Mouse (Mus musculus): ENCODE results near the gene Prrt4. TPM values are rescaled to one million over a fixed set of nuclear protein-coding genes. Genes with fewer than 3 reads are reported as not detected.
A peak's percentile ranks its signal among the peaks of the same experiment; 100 is the strongest.

The Prrt4 gene
- polyA plus RNA-seq, 1 experiment, result 0.52 TPM

DNA sequence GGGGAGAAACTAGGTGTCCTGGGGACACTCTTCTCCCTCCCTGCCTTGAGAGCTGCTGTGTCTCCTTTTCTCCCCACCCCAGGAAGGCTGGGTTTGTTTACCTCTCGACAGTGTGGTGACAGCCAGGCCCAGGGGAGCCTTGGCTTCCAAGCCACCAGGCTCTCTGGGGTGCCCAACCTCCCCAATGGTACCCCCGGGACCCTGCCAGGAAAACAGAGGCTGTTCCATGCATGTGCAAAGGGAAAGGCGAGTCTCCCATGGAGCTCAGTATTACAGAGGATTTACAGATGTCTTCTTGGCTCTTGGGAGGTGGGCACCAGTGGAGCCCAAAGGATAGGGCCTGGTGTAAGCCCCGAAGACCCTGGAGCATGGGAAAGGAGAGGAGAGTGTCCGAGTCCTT, 34.1 kb upstream of the Prrt4 start:
- Histone ChIP-seq H3K9ac (ENCODE audit: low read depth, poor library complexity, severe bottlenecking) (no peak overlapping the region), H3K9me3 (replicated peaks; ENCODE audit: control insufficient read depth, insufficient read depth, low read length, poor library complexity, severe bottlenecking) (no peaks in the 10 kb centered on the region), H3K27me3 (ENCODE audit: control insufficient read depth, insufficient read depth, low read length, poor library complexity, severe bottlenecking) (0 out of 2 replicates have a peak, but pooled peaks cover 3% of the 10 kb centered on the region), H3K36me3 (ENCODE audit: control insufficient read depth, insufficient read depth, low read length, poor library complexity, severe bottlenecking) (no peaks in the 10 kb centered on the region), H3K4me1 (ENCODE audit: control insufficient read depth, insufficient read depth, low read length) (no peaks in the 10 kb centered on the region), H3K27ac (ENCODE audit: insufficient read depth, low read length) (no peak overlapping the region), H3K4me3 (ENCODE audit: low read depth, low read length) (no peak overlapping the region)
- TF ChIP-seq CTCF (IDR thresholded peaks at IDR 0.05; ENCODE audit: low read depth, low read length) (no peak), POLR2A (IDR thresholded peaks at IDR 0.05; ENCODE audit: insufficient read depth, low read length) (no peak), EP300 (IDR thresholded peaks at IDR 0.05; ENCODE audit: insufficient read depth, low read depth, low read length) (no peak)

DNA sequence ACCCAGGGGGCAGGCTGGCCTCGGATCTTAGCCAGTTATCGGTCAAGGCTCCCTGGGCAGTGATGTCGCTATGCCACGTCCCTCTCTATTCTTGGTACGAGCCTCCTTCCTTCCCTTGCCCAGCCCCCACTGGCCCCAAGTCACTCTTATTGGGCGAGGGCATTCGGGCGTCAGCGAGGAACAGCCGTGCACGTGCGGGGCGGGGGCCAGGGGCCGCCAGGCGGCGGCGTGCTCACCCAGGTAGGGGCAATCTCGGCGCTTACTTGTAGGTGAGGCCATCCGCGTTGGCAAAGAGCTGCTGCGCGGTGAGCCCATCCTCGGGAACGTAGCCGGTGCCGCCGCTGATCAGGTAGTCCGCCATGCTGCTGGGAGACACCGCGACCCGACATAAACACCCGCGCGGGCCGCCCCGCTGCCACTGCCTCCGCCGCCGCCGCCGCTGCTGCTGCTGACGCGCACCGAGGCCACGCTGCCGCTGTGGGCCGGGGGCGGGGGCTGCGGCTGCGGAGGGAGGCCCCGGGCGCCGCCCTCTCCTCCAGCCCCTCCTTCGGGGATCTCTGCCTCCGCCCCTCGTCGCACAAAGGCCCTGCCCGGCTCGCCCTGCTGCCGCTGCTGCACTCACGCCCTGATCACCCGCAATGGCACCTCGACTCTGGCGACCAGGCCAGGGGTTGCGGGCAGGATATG, 32.6 kb upstream of the Prrt4 start:
- no peaks in the 10 kb centered on the region for H3K9me3 ChIP-seq (replicated peaks; ENCODE audit: control insufficient read depth, insufficient read depth, low read length, poor library complexity, severe bottlenecking)
- no peaks in the 10 kb centered on the region; the same call in 1 of the 2 replicates for H3K36me3 ChIP-seq (ENCODE audit: control insufficient read depth, insufficient read depth, low read length, poor library complexity, severe bottlenecking)
- H3K27ac ChIP-seq (ENCODE audit: insufficient read depth, low read length), result no peak overlapping the region
- H3K4me3 ChIP-seq (ENCODE audit: low read depth, low read length), result peak overlapping the region; percentile 89
- no peaks in the 10 kb centered on the region for H3K4me1 ChIP-seq (ENCODE audit: control insufficient read depth, insufficient read depth, low read length)
- H3K27me3 ChIP-seq (ENCODE audit: control insufficient read depth, insufficient read depth, low read length, poor library complexity, severe bottlenecking), result 0 out of 2 replicates have a peak, but pooled peaks cover 3% of the 10 kb centered on the region
- TF ChIP-seq POLR2A (IDR thresholded peaks at IDR 0.05; ENCODE audit: insufficient read depth, low read length) (peak; percentile 23), EP300 (IDR thresholded peaks at IDR 0.05; ENCODE audit: insufficient read depth, low read depth, low read length) (no peak), CTCF (IDR thresholded peaks at IDR 0.05; ENCODE audit: low read depth, low read length) (no peak)
- peak overlapping the region; percentile 66 for H3K9ac ChIP-seq (ENCODE audit: low read depth, poor library complexity, severe bottlenecking)

DNA sequence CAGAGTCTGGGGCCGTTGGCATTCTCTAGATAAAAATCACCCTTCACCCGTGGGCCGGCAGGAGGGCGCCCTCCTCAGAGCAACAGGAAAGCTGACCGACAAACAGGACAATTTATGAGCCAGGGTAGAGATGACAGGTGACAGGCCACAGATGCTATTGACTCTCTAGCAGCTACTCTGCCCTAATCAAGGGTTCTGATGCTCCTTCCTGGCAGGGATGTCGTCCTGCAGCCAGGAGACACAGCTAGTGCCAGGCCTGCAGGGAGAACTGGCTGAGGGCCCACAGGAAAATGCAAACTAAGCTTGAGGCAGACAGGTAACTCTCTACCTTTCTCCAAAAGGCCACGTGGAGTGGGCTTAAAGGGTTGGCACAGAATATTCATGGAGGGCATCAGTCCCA, 31.8 kb upstream of the Prrt4 start:
- TF ChIP-seq CTCF (IDR thresholded peaks at IDR 0.05; ENCODE audit: low read depth, low read length) (no peak), EP300 (IDR thresholded peaks at IDR 0.05; ENCODE audit: insufficient read depth, low read depth, low read length) (no peak), POLR2A (IDR thresholded peaks at IDR 0.05; ENCODE audit: insufficient read depth, low read length) (no peak)
- Histone ChIP-seq H3K27me3 (ENCODE audit: control insufficient read depth, insufficient read depth, low read length, poor library complexity, severe bottlenecking) (0 out of 2 replicates have a peak, but pooled peaks cover 3% of the 10 kb centered on the region), H3K27ac (ENCODE audit: insufficient read depth, low read length) (no peak overlapping the region), H3K4me1 (ENCODE audit: control insufficient read depth, insufficient read depth, low read length) (no peaks in the 10 kb centered on the region), H3K9ac (ENCODE audit: low read depth, poor library complexity, severe bottlenecking) (peak overlapping the region; percentile 66), H3K9me3 (replicated peaks; ENCODE audit: control insufficient read depth, insufficient read depth, low read length, poor library complexity, severe bottlenecking) (no peaks in the 10 kb centered on the region), H3K36me3 (ENCODE audit: control insufficient read depth, insufficient read depth, low read length, poor library complexity, severe bottlenecking) (no peaks in the 10 kb centered on the region; the same call in 1 of the 2 replicates), H3K4me3 (ENCODE audit: low read depth, low read length) (peak overlapping the region; percentile 89)

DNA sequence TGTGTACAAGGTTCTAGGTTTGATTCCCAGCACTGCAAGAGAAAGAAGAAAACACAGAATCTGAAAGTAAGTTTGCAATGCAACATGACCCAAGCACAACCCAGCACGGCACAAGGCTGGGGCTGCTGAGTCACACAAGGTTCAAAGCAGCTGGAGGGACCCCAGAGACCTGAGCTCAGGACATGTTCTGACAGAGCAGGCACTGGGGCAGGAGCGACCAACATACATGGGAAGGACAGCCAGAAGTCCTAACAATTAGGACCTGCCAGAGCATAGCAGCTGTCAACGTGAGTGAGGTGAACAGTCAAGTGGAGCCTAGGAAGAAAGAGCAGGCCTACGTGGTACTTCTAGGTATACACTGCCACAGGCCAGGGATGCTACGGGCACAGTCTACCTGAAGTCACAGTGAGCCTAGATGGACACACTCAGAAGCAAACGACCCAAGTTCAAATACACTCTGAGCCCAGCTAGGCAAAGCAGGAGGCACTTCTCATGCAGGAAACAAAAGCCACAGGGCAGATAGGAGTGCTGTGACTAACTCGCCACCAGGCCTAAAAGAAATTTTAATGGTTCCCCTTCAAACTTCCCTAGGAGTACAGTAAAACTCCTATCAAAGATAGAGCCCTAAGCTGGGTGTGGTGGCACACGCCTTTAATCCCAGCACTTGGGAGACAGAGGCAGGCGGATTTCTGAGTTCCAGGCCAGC, 31.0 kb upstream of the Prrt4 start:
- H3K36me3 ChIP-seq (ENCODE audit: control insufficient read depth, insufficient read depth, low read length, poor library complexity, severe bottlenecking), result no peaks in the 10 kb centered on the region; the same call in 1 of the 2 replicates
- H3K27ac ChIP-seq (ENCODE audit: insufficient read depth, low read length), result no peak overlapping the region
- H3K9me3 ChIP-seq (replicated peaks; ENCODE audit: control insufficient read depth, insufficient read depth, low read length, poor library complexity, severe bottlenecking), result no peaks in the 10 kb centered on the region
- 0 out of 2 replicates have a peak, but pooled peaks cover 3% of the 10 kb centered on the region for H3K27me3 ChIP-seq (ENCODE audit: control insufficient read depth, insufficient read depth, low read length, poor library complexity, severe bottlenecking)
- H3K4me1 ChIP-seq (ENCODE audit: control insufficient read depth, insufficient read depth, low read length), result no peaks in the 10 kb centered on the region
- H3K4me3 ChIP-seq (ENCODE audit: low read depth, low read length), result no peak overlapping the region
- TF ChIP-seq CTCF (IDR thresholded peaks at IDR 0.05; ENCODE audit: low read depth, low read length), result no peak
- no peak overlapping the region for H3K9ac ChIP-seq (ENCODE audit: low read depth, poor library complexity, severe bottlenecking)

DNA sequence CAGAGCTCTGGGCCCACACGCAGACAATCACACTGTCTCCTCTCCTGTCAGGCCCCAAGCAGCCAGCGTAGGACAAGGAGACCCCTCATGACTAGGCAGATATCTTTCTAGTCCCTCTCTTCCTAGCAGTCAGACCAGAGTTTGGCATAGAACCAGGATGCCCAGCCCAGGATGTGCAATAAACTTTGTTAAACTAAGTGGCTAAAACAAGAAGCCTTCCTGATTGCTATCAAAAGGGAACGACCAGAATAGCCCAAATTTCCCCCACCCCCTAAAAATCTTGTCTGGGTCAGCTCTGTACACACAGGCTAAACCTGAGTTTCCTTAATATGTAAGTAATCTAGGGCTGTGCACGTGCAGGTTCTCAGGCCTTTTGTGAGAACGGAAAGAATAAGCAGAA, 28.8 kb upstream of the Prrt4 start:
- Histone ChIP-seq H3K9ac (ENCODE audit: low read depth, poor library complexity, severe bottlenecking) (no peak overlapping the region), H3K27me3 (ENCODE audit: control insufficient read depth, insufficient read depth, low read length, poor library complexity, severe bottlenecking) (no peaks in the 10 kb centered on the region), H3K27ac (ENCODE audit: insufficient read depth, low read length) (no peak overlapping the region), H3K9me3 (replicated peaks; ENCODE audit: control insufficient read depth, insufficient read depth, low read length, poor library complexity, severe bottlenecking) (no peaks in the 10 kb centered on the region), H3K36me3 (ENCODE audit: control insufficient read depth, insufficient read depth, low read length, poor library complexity, severe bottlenecking) (peaks cover 3% of the 10 kb centered on the region), H3K4me1 (ENCODE audit: control insufficient read depth, insufficient read depth, low read length) (peaks cover 1% of the 10 kb centered on the region), H3K4me3 (ENCODE audit: low read depth, low read length) (no peak overlapping the region)
- TF ChIP-seq POLR2A (IDR thresholded peaks at IDR 0.05; ENCODE audit: insufficient read depth, low read length) (no peak), EP300 (IDR thresholded peaks at IDR 0.05; ENCODE audit: insufficient read depth, low read depth, low read length) (no peak), CTCF (IDR thresholded peaks at IDR 0.05; ENCODE audit: low read depth, low read length) (no peak)

DNA sequence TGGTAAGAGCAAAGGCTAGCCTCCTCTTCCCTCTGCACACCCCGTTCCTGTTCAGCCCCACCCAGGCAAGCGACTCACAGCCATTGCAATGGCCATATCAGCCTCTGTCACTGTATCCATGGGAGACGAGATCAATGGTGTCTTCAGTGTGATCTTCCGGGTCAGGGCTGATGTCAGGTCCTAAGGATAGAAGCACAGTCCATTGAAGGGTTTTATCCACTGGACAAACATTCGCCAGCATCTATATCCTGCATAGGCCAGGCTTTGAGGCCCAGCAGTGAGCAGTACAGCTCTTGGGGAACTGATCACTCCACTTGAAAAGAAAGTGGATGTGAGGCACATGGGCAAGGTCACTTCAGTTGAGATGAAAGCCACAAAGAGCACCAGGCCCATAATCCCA, 27.6 kb upstream of the Prrt4 start:
- Histone ChIP-seq H3K9me3 (replicated peaks; ENCODE audit: control insufficient read depth, insufficient read depth, low read length, poor library complexity, severe bottlenecking) (no peaks in the 10 kb centered on the region), H3K4me1 (ENCODE audit: control insufficient read depth, insufficient read depth, low read length) (peaks cover 1% of the 10 kb centered on the region), H3K27ac (ENCODE audit: insufficient read depth, low read length) (no peak overlapping the region), H3K9ac (ENCODE audit: low read depth, poor library complexity, severe bottlenecking) (no peak overlapping the region), H3K36me3 (ENCODE audit: control insufficient read depth, insufficient read depth, low read length, poor library complexity, severe bottlenecking) (peaks cover 6% of the 10 kb centered on the region), H3K4me3 (ENCODE audit: low read depth, low read length) (no peak overlapping the region), H3K27me3 (ENCODE audit: control insufficient read depth, insufficient read depth, low read length, poor library complexity, severe bottlenecking) (no peaks in the 10 kb centered on the region)
- no peak for TF ChIP-seq CTCF (IDR thresholded peaks at IDR 0.05; ENCODE audit: low read depth, low read length)
- TF ChIP-seq EP300 (IDR thresholded peaks at IDR 0.05; ENCODE audit: insufficient read depth, low read depth, low read length), result no peak
- TF ChIP-seq POLR2A (IDR thresholded peaks at IDR 0.05; ENCODE audit: insufficient read depth, low read length), result no peak
